Mouse (Mus musculus) MEL (cell line): ENCODE results near the gene Naa80. TPM values are rescaled to one million over a fixed set of nuclear protein-coding genes. Genes with fewer than 3 reads are reported as not detected.
A peak's percentile ranks its signal among the peaks of the same experiment; 100 is the strongest.

Experiments used
- DNase-seq: peaks from one replicate; pipeline ENCODE4 v3.0.0; 2011; ENCODE audit warnings: low read depth, low spot score
- H3K27ac ChIP-seq: 2 replicates; pipeline ENCODE4 v1.5.1; 2012; ENCODE audit warnings: low read depth, mild to moderate bottlenecking, control low read depth, low read length, moderate library complexity; ENCODE audit not compliant: control insufficient read depth
- H3K27me3 ChIP-seq, 2 experiments: fragments of 150-350 bp in 1 of 2; sonication (generic) in 1 of 2; 2 replicates each; pipeline ENCODE4 v1.6.1; 2012; ENCODE audit warnings: low read length in 2 of 2, mild to moderate bottlenecking in 2 of 2, improper control_type of control experiment in 1 of 2, moderate library complexity in 1 of 2; ENCODE audit not compliant: insufficient read depth in 2 of 2, control insufficient read depth in 1 of 2
- H3K36me3 ChIP-seq, 2 experiments: 2 replicates each; pipeline ENCODE4 v1.6.1; 2012 to 2014; ENCODE audit warnings: low read length in 2 of 2, improper control_type of control experiment in 1 of 2, inconsistent platforms in 1 of 2, mild to moderate bottlenecking in 1 of 2; ENCODE audit not compliant: insufficient read depth in 2 of 2, control insufficient read depth in 1 of 2
- H3K4me1 ChIP-seq, 2 experiments: fragments of 150-350 bp in 1 of 2; sonication (generic) in 1 of 2; 2 replicates each; pipeline ENCODE4 v1.6.1; 2012; ENCODE audit warnings: low read length in 2 of 2, improper control_type of control experiment in 1 of 2, mild to moderate bottlenecking in 1 of 2; ENCODE audit not compliant: insufficient read depth in 2 of 2, control insufficient read depth in 1 of 2
- H3K4me3 ChIP-seq, 2 experiments: fragments of 150-350 bp in 1 of 2; sonication (generic) in 1 of 2; 2 replicates each; pipeline ENCODE4 v1.5.1; 2012; ENCODE audit warnings: low read depth in 2 of 2, low read length in 2 of 2, mild to moderate bottlenecking in 2 of 2, moderate library complexity in 2 of 2, control low read depth in 1 of 2, improper control_type of control experiment in 1 of 2; ENCODE audit not compliant: control insufficient read depth in 1 of 2, insufficient read depth in 1 of 2
- H3K79me2 ChIP-seq: 2 replicates; pipeline ENCODE4 v1.6.1; 2012; ENCODE audit warnings: mild to moderate bottlenecking, low read length, moderate library complexity; ENCODE audit not compliant: control insufficient read depth, poor library complexity, insufficient read depth
- H3K9ac ChIP-seq: 2 replicates; pipeline ENCODE4 v1.6.1; 2012; ENCODE audit warnings: low read depth, mild to moderate bottlenecking, control low read depth, low read length, moderate library complexity; ENCODE audit not compliant: control insufficient read depth, poor library complexity, severe bottlenecking
- H3K9me3 ChIP-seq: fragments of 150-350 bp; sonication (generic); replicated peaks from 2 replicates; pipeline ENCODE4 v1.6.1; 2012; ENCODE audit warnings: mild to moderate bottlenecking, low read length, improper control_type of control experiment, moderate library complexity; ENCODE audit not compliant: insufficient read depth
- CHD1 ChIP-seq: IDR thresholded peaks from 2 replicates; pipeline ENCODE4 v1.6.1; 2012; ENCODE audit warnings: low read depth, mild to moderate bottlenecking, inconsistent platforms, low read length, improper control_type of control experiment
- CTCF ChIP-seq, 3 experiments: IDR thresholded peaks in 2 of 3; conservative IDR thresholded peaks in 1 of 3; 2 replicates each; pipeline ENCODE4 v1.5.1; 2011 to 2012; ENCODE audit warnings: low read length in 3 of 3, low read depth in 2 of 3, mild to moderate bottlenecking in 2 of 3, improper control_type of control experiment in 1 of 3, inconsistent platforms in 1 of 3, mixed read lengths in 1 of 3, moderate library complexity in 1 of 3; ENCODE audit not compliant: control insufficient read depth in 1 of 3, insufficient read depth in 1 of 3, poor library complexity in 1 of 3, severe bottlenecking in 1 of 3
- EP300 ChIP-seq, 2 experiments: IDR thresholded peaks; 2 replicates each; pipeline ENCODE4 v1.6.1; 2011; ENCODE audit warnings: improper control_type of control experiment in 2 of 2, low read length in 2 of 2, low read depth in 1 of 2, mild to moderate bottlenecking in 1 of 2
- ETS1 ChIP-seq: IDR thresholded peaks from 2 replicates; pipeline ENCODE4 v1.6.1; 2012; ENCODE audit warnings: low read depth, mild to moderate bottlenecking, inconsistent platforms, low read length, improper control_type of control experiment, moderate library complexity
- HCFC1 ChIP-seq: IDR thresholded peaks from 2 replicates; pipeline ENCODE4 v1.6.1; 2012; ENCODE audit warnings: low read depth, mild to moderate bottlenecking, inconsistent platforms, low read length, improper control_type of control experiment, moderate library complexity
- MAFK ChIP-seq: IDR thresholded peaks from 2 replicates; pipeline ENCODE4 v1.6.1; 2011; ENCODE audit warnings: low read depth, mild to moderate bottlenecking, low read length, improper control_type of control experiment, borderline replicate concordance
- MAZ ChIP-seq: IDR thresholded peaks from 2 replicates; pipeline ENCODE4 v1.6.1; 2012; ENCODE audit warnings: low read depth, mild to moderate bottlenecking, inconsistent platforms, low read length, improper control_type of control experiment
- MEF2A ChIP-seq: IDR thresholded peaks from 2 replicates; pipeline ENCODE4 v1.6.1; 2014; ENCODE audit warnings: low read depth, mild to moderate bottlenecking, inconsistent platforms, low read length, improper control_type of control experiment; ENCODE audit not compliant: poor library complexity, insufficient replicate concordance, severe bottlenecking; ENCODE audit errors: extremely low read depth
- MXI1 ChIP-seq: IDR thresholded peaks from 2 replicates; pipeline ENCODE4 v1.6.1; 2011; ENCODE audit warnings: mild to moderate bottlenecking, low read depth, low read length, improper control_type of control experiment
- MYB ChIP-seq: IDR thresholded peaks from 2 replicates; pipeline ENCODE4 v1.6.1; 2011; ENCODE audit warnings: mild to moderate bottlenecking, low read depth, low read length, improper control_type of control experiment
- MYC ChIP-seq: IDR thresholded peaks from 2 replicates; pipeline ENCODE4 v1.6.1; 2011; ENCODE audit warnings: low read depth, mild to moderate bottlenecking, low read length, improper control_type of control experiment, moderate library complexity
- NRF1 ChIP-seq: IDR thresholded peaks from 2 replicates; pipeline ENCODE4 v1.6.1; 2014; ENCODE audit warnings: low read depth, mild to moderate bottlenecking, inconsistent platforms, low read length, improper control_type of control experiment, moderate library complexity; ENCODE audit not compliant: poor library complexity, insufficient read depth, severe bottlenecking
- POLR2A ChIP-seq, 2 experiments: IDR thresholded peaks; 2 replicates each; pipeline ENCODE4 v1.6.1; 2011 to 2012; ENCODE audit warnings: low read length in 2 of 2, mild to moderate bottlenecking in 2 of 2, control low read depth in 1 of 2, improper control_type of control experiment in 1 of 2, low read depth in 1 of 2, moderate library complexity in 1 of 2; ENCODE audit not compliant: control insufficient read depth in 1 of 2, insufficient read depth in 1 of 2, poor library complexity in 1 of 2
- POLR2AphosphoS2 ChIP-seq: IDR thresholded peaks from 2 replicates; pipeline ENCODE4 v1.6.1; 2011; ENCODE audit warnings: low read length, improper control_type of control experiment
- POLR2AphosphoS5 ChIP-seq: IDR thresholded peaks from 2 replicates; pipeline ENCODE4 v1.6.1; 2012; ENCODE audit warnings: low read depth, borderline replicate concordance, mild to moderate bottlenecking, inconsistent platforms, low read length, moderate library complexity, mixed read lengths
- RCOR1 ChIP-seq: IDR thresholded peaks from 2 replicates; pipeline ENCODE4 v1.6.1; 2012; ENCODE audit warnings: low read depth, mild to moderate bottlenecking, inconsistent platforms, low read length, improper control_type of control experiment
- SIN3A ChIP-seq: IDR thresholded peaks from 2 replicates; pipeline ENCODE4 v1.6.1; 2012; ENCODE audit warnings: low read length, improper control_type of control experiment, inconsistent platforms
- TCF12 ChIP-seq: IDR thresholded peaks from 2 replicates; pipeline ENCODE4 v1.6.1; 2014; ENCODE audit warnings: low read depth, mild to moderate bottlenecking, inconsistent platforms, low read length, improper control_type of control experiment, moderate library complexity
- ZC3H11A ChIP-seq: IDR thresholded peaks from 2 replicates; pipeline ENCODE4 v1.6.1; 2012; ENCODE audit warnings: low read depth, mild to moderate bottlenecking, inconsistent platforms, low read length, improper control_type of control experiment
- ZKSCAN1 ChIP-seq: IDR thresholded peaks from 2 replicates; pipeline ENCODE4 v1.6.1; 2012; ENCODE audit warnings: low read depth, mild to moderate bottlenecking, inconsistent platforms, low read length, improper control_type of control experiment, moderate library complexity
- ZMIZ1 ChIP-seq: IDR thresholded peaks from 2 replicates; pipeline ENCODE4 v1.6.1; 2012; ENCODE audit warnings: low read depth, mild to moderate bottlenecking, inconsistent platforms, low read length, improper control_type of control experiment, moderate library complexity
- ZNF384 ChIP-seq: IDR thresholded peaks from 2 replicates; pipeline ENCODE4 v1.6.1; 2012; ENCODE audit warnings: low read depth, mild to moderate bottlenecking, inconsistent platforms, low read length, improper control_type of control experiment
- polyA plus RNA-seq, 2 experiments: library from polyadenylated mRNA; stranded (reverse) in 1 of 2; unstranded in 1 of 2; fragments of >175 nt in 1 of 2; fragments of >200 nt in 1 of 2; gene quantifications; 2 replicates each; pipeline versions ENCODE4 v1.2.1 to v1.2.4; 2012; ENCODE audit warnings: low replicate concordance in 2 of 2, low read depth in 1 of 2; ENCODE audit not compliant: insufficient read length in 2 of 2, insufficient read depth in 1 of 2, missing spikeins in 1 of 2
- total RNA-seq: library from RNA; depleted of rRNA; stranded (reverse); fragments of 300-350 nt; gene quantifications from 2 replicates; pipeline ENCODE4 v1.2.3, GENCODE M21; 2012

Naa80 gene
- total and polyA plus RNA-seq, 3 experiments: 14.3 to 74.0 TPM; not detected in 1

- Histone ChIP-seq H3K27ac (no peak overlapping the region), H3K9me3 (no peaks in the 10 kb centered on the region), H3K4me3 (no peak overlapping the region), H3K9ac (no peak overlapping the region)
- DNase-seq: no peak
- TF ChIP-seq SIN3A: no peak
- TF ChIP-seq POLR2A (IDR thresholded peaks at IDR 0.05; ENCODE audit: control insufficient read depth in 1 of 2, insufficient read depth in 1 of 2, low read depth in 1 of 2, low read length in 2 of 2, poor library complexity in 1 of 2): no peak
- TF ChIP-seq CHD1: no peak
- no peak for TF ChIP-seq ZNF384
- no peak for TF ChIP-seq POLR2AphosphoS5
- no peak for TF ChIP-seq EP300 (IDR thresholded peaks at IDR 0.05; ENCODE audit: low read depth in 1 of 2, low read length in 2 of 2)
- TF ChIP-seq CTCF (IDR thresholded peaks at IDR 0.05 in 2 of 3, conservative IDR thresholded peaks at IDR 0.05 in 1 of 3; ENCODE audit: control insufficient read depth in 1 of 3, insufficient read depth in 1 of 3, low read depth in 2 of 3, low read length in 3 of 3, poor library complexity in 1 of 3, severe bottlenecking in 1 of 3): no peak
- TF ChIP-seq POLR2AphosphoS2: no peak
- TF ChIP-seq MXI1: no peak
- no peak for TF ChIP-seq MAZ
- TF ChIP-seq HCFC1: no peak
- no peak for TF ChIP-seq MYB
- no peak for TF ChIP-seq MEF2A
- no peak for TF ChIP-seq ZC3H11A
- TF ChIP-seq MAFK: no peak
- TF ChIP-seq NRF1: no peak
- TF ChIP-seq MYC: no peak
- TF ChIP-seq TCF12: no peak
- TF ChIP-seq RCOR1: no peak
- TF ChIP-seq ETS1: no peak
- TF ChIP-seq, all 39 proteins: peak for 0
- peaks cover 65% of the 10 kb centered on the region for H3K79me2 ChIP-seq
- no peaks in the 10 kb centered on the region for H3K27me3 ChIP-seq
- peaks cover 0 to 19% of the 10 kb centered on the region in 2 experiments; a peak in 2 of 4 replicates for H3K36me3 ChIP-seq
- H3K4me1 ChIP-seq: peaks cover 5 to 27% of the 10 kb centered on the region in 2 experiments; a peak in 3 of 4 replicates
These were observed 52.7 kb downstream of the Naa80 start for GRCm38 (mm10) chr9:107631311-107631826.

GRCm38 (mm10) chr9:107631861-107632260, 53.2 kb downstream of the Naa80 start:
- no peaks in the 10 kb centered on the region for H3K27me3 ChIP-seq
- H3K79me2 ChIP-seq: peaks cover 60% of the 10 kb centered on the region
- H3K4me1 ChIP-seq: peaks cover 5 to 27% of the 10 kb centered on the region in 2 experiments; a peak in 3 of 4 replicates
- TF ChIP-seq ZMIZ1 (no peak), MYC (no peak), ZKSCAN1 (peak; percentile 88; the same call in 1 of the 2 replicates)
- no peak overlapping the region for H3K4me3 ChIP-seq
- DNase-seq: no peak
- H3K27ac ChIP-seq: peak overlapping the region; percentile 16; the same call in 1 of the 2 replicates
- H3K36me3 ChIP-seq: peaks cover 0 to 19% of the 10 kb centered on the region in 2 experiments; a peak in 2 of 4 replicates
- H3K9ac ChIP-seq: no peak overlapping the region
- H3K9me3 ChIP-seq: no peaks in the 10 kb centered on the region
